Mouse (Mus musculus) erythroid progenitor cell, adult 5-6 weeks (primary cell): ENCODE measurements around the gene Slc43a3. TPM values are rescaled to one million over a fixed set of nuclear protein-coding genes. Genes with fewer than 3 reads are reported as not detected.
"Not testable (repeated sequence)": the region's sequence is repeated elsewhere in the genome, so short reads cannot be mapped to it uniquely, and the experiment has no call there.

Source experiments
- ATAC-seq: replicated peaks from 2 replicates; pipeline ENCODE4 v1.8.0; 2016; ENCODE audit warnings: moderate number of reproducible peaks, mild to moderate bottlenecking, moderate TSS enrichment, inconsistent platforms; ENCODE audit not compliant: poor library complexity, low FRiP score, severe bottlenecking
- total RNA-seq, 2 experiments: library from RNA; stranded (forward) in 1 of 2; stranded (reverse) in 1 of 2; fragments of 150-400 nt in 1 of 2; fragments of 186-747, 209-891 nt in 1 of 2; gene quantifications; 2 replicates each; pipeline versions ENCODE4 v1.2.3 to v1.2.4; 2015 to 2017; ENCODE audit warnings: low replicate concordance in 2 of 2

Slc43a3 gene
- total RNA-seq (2015; ENCODE audit: low replicate concordance) (480 and 538 TPM in 2 replicates), total RNA-seq (2017; ENCODE audit: low replicate concordance) (432 and 465 TPM in 2 replicates)

GRCm38 (mm10) chr2:84936474-84937429 lies at the start of gene Slc43a3:
Slc43a3 (plus strand) TSS chr2:84936579.
- ATAC-seq = peak; percentile 68

DNA sequence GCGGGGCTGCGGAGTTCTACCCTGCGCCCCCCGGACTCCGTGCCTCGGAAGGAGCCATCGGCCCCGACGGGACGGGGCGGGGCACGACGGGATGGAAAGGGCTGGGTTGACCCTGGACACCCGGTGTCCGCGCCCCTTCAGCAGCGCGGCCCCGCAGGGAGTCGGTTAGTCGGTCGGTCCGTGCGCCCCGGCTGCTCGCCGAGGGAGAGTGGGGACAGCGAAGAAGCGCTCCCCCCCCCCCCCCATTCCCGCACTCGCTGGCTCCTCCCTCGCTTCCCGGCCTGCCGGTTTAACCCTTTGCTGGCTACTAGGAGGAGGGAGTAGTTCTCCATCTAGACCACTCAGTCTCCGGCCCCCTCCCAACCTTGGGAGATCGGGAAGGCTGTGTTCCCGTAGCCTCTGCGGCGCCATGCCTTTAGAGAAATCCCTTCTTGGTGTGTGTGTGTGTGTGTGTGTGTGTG lies 49.5 kb upstream of the Slc43a3 start:
- ATAC-seq = no peak

DNA sequence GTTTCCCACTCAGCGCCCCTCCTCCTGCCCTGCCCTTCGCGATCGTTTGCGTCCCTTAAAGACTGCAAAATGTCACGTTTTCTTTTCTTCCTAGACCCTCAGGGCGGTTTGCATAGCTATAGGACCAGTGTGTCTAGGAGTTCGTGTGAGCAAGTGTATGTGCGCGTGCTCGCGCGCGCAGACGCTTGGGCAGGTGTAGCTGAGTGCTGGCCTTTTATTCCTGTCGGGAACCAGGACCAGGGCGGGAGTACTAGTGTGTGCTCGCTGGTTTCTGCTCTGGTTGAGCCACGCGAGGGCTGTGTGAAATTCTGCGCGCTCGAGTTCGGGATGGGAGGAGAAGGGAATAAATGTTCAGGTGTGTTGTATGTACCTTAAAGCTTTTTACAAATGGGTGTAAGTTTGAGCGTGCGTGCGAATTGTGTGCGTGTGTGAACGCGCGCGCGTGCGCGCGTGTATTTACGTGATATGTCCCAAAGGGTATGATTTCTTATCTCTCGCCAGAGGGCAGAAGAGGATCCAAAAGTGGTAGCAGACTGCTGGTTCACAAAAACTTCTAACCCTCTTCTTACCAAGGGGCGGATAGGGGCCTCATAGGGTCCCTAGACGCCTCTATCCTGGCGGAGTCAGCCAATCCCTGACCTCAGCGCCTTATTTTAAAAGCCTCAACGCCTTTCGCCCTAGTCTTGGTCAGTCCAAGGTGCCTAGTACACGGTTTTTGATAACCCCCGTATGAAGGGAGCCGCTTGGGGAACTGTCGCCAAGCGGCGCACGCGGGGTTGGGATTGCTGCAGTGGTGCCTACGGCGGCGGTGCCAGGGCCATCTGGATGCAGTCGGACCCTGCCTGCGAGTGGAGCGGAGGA lies 48.7 kb upstream of the Slc43a3 start:
- 0 out of 2 replicates have a peak, but pooled peaks have one; percentile 8 for ATAC-seq

- 0 out of 2 replicates have a peak, but pooled peaks have one; percentile 50 for ATAC-seq
These were observed 47.6 kb upstream of the Slc43a3 start for GRCm38 (mm10) chr2:84888657-84889315.

- ATAC-seq = no peak
These were observed 46.9 kb upstream of the Slc43a3 start for GRCm38 (mm10) chr2:84889316-84890044.

- ATAC-seq = peak; percentile 72
These were observed 46.4 kb upstream of the Slc43a3 start for GRCm38 (mm10) chr2:84890045-84890340.

- ATAC-seq = no peak
These were observed 43.0 kb upstream of the Slc43a3 start for GRCm38 (mm10) chr2:84893359-84893758.

DNA sequence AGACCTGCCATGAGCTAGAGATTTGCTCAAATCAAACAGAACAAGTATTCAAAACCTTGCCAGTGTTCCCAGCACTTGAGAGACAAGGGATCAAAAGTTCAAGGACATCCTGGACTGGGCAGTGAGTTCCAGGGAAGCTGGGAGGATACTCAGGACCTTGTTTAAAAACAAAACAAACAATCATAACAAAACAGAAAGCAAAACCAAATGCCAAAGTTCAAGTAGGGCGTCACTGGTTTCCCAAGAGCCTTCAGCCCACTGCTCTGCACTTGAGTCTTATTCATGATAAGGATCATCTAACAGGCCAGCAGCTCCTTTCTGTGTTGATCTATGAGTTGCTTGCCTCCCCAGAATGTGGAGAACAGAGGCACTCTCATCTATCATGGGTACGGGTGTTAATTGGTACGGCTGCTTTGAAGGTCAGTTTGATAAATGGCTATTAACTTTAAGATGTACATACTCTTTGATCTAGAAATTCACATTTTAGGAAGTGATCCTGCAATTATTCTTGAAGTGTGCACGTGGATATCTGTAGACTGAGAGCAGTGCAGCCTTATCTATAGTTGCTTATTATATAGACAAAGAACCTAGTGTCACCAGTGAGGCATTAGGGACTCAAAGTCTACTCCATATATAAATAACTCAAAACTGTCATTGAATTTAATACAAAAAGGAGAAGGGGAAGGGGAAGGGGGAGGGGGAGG lies 40.7 kb upstream of the Slc43a3 start:
- ATAC-seq = no peak

GRCm38 (mm10) chr2:84896686-84897085 lies 39.7 kb upstream of the Slc43a3 start:
- ATAC-seq = not testable (repeated sequence)

- ATAC-seq = no peak
These were observed 23.7 kb upstream of the Slc43a3 start for GRCm38 (mm10) chr2:84912722-84913121.

GRCm38 (mm10) chr2:84913881-84914280 lies 22.5 kb upstream of the Slc43a3 start:
- ATAC-seq = no peak

DNA sequence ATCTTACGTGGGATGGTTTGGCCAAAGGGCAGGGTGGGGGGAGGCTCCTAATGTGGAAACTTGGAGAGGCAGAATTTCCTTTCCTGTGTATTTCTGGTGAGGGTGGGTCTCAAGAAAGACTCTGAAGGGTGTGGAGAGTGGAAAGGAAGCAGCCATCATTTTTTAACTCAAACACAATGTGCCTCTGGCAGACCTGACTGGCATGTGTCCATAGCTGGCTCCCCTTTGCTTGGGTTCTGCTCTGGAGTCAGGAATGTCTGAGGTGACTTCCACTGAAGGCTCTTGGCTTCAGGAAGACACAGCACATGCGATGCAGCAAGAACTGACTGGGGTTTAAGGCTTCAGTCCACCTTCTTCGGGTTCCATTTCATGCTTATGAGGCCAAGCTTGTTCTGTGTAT lies 21.0 kb upstream of the Slc43a3 start:
- no peak for ATAC-seq

- ATAC-seq = no peak
These were observed 19.6 kb upstream of the Slc43a3 start for GRCm38 (mm10) chr2:84916548-84917320.

DNA sequence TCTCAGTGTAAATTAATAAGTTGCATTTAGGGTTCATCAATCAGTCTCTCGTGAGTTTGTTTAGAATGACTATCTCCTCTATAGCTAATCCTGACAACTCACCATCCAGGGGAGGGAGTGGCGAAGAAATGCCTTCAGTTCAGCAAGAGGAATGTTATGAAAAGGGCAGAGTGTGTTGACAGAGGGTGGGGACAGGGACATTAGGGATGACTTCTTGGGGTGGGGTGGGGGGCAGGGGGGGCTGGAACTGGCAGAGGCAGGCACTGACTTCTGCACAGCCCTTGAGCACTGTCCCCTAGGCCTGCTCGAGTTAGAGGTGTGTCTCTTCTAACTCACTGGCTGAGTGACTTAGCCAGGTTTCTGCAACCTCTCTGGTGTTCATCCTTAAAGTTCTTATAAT lies 18.2 kb upstream of the Slc43a3 start:
- no peak for ATAC-seq

DNA sequence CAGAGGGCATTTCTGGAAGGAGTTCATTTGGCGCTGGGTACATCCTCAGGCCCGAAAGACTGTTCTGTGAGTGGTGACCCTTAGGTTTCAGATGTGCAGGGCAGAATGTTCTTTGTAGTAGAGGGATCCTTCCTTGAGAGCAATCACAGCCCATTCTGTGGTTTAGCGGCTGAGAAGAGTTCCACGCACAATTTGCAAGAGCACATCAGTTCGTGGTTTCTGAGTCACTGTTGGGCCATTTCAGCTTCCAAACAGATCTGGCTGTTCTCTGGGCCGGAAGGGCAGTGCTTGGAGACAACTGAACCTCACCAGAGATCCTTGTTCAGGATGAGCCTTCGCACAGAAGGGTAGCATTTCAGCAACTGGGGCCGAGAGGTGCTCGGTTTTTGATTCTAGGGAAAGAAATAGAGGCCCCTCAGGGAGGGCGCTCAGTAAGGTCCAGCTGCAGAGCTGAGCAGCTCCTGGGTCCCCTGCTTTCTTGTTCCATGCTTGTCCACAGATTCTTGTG lies 16.7 kb upstream of the Slc43a3 start:
- ATAC-seq = no peak

GRCm38 (mm10) chr2:84930186-84930585 lies 6.2 kb upstream of the Slc43a3 start:
- ATAC-seq = no peak

DNA sequence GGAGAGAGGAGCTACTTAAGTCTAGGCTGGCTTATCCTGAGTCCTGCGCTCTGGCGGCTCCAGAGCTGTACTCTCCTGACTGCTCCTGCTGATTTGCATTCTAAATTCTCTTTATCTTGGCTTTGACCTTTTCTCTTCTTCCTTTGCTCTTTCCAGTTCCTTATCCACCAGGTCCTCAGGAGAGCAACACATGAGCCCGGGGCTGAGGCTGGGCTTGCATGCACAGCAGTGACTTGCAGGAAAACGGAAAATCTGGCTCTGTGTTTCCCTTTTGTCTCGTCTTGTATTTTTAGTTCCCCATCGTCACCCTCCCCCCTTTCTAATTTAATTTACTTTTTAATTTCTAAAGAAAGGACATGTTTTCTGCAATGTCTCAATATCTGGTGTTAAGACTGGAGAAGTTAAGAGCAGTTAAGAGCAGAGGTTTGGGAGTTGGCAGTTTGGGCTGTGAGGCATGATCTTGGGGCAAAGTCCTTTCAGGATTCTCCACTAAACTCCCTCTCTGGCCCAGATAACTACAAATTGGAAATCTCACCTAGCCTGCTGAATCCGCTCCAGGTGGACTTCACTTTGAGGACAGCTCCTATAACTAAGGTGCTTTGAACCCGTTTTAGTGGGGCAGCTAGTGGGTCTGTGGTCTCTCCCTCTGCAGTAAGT lies 2.3 kb upstream of the Slc43a3 start:
- no peak for ATAC-seq
